Mouse (Mus musculus): ENCODE results near the gene Cyren. TPM values are rescaled to one million over a fixed set of nuclear protein-coding genes. Genes with fewer than 3 reads are reported as not detected.

Gene Cyren
- total RNA-seq, 1 experiment: 4.3 TPM

- in situ Hi-C loops (cut with MboI; ENCODE audit: low sequenced_read_pairs in 2 of 2, unreplicated experiment in 2 of 2): no loop called here
- no peak for DNase-seq (ENCODE audit: low read depth, low spot score)
- Histone ChIP-seq H3K9me3 (ENCODE audit: control insufficient read depth, insufficient read depth, low read depth, low read length) (no peaks in the 10 kb centered on the region), H3K27ac (ENCODE audit: insufficient read depth, low read depth, low read length, poor library complexity, severe bottlenecking) (no peak overlapping the region; the same call in 1 of the 2 replicates), H3K9ac (ENCODE audit: insufficient read depth, low read depth, low read length, poor library complexity, severe bottlenecking) (no peak overlapping the region; the same call in 1 of the 2 replicates), H3K36me3 (ENCODE audit: control insufficient read depth, insufficient read depth, low read length, poor library complexity, severe bottlenecking) (no peaks in the 10 kb centered on the region), H3K4me3 (ENCODE audit: insufficient read depth in 1 of 2, low read depth in 1 of 2, low read length in 2 of 2, poor library complexity in 1 of 2, severe bottlenecking in 1 of 2) (peak overlapping the region; percentile 42 to 52; a peak in 3 of 4 replicates), H3K4me1 (ENCODE audit: control insufficient read depth in 2 of 2, insufficient read depth in 2 of 2, low read length in 2 of 2, poor library complexity in 1 of 2) (peaks cover 6 to 10% of the 10 kb centered on the region in 2 experiments)
- no peak for TF ChIP-seq HCFC1 (IDR thresholded peaks at IDR 0.05; ENCODE audit: borderline replicate concordance, insufficient read depth, low read length)
- no peak for TF ChIP-seq CHD2 (IDR thresholded peaks at IDR 0.05; ENCODE audit: low read depth, low read length)
- no peak for TF ChIP-seq ZNF384 (IDR thresholded peaks at IDR 0.05; ENCODE audit: low read depth, low read length)
- no peak for TF ChIP-seq MAFK (IDR thresholded peaks at IDR 0.05; ENCODE audit: insufficient read depth, low read depth, low read length)
- TF ChIP-seq ZC3H11A (IDR thresholded peaks at IDR 0.05; ENCODE audit: borderline replicate concordance, low read depth, low read length): no peak
These were observed 42.8 kb upstream of the Cyren start for GRCm38 (mm10) chr6:34920631-34921030.

- no peaks in the 10 kb centered on the region for H3K9me3 ChIP-seq (ENCODE audit: control insufficient read depth, insufficient read depth, low read depth, low read length)
- no peak within 1 kb of the TSS; the same call in 1 of the 2 replicates for H3K27ac ChIP-seq (ENCODE audit: insufficient read depth, low read depth, low read length, poor library complexity, severe bottlenecking)
- TF ChIP-seq HCFC1 (IDR thresholded peaks at IDR 0.05; ENCODE audit: borderline replicate concordance, insufficient read depth, low read length) (no peak), CHD2 (IDR thresholded peaks at IDR 0.05; ENCODE audit: low read depth, low read length) (no peak), ZNF384 (IDR thresholded peaks at IDR 0.05; ENCODE audit: low read depth, low read length) (no peak), MAFK (IDR thresholded peaks at IDR 0.05; ENCODE audit: insufficient read depth, low read depth, low read length) (no peak), ZC3H11A (IDR thresholded peaks at IDR 0.05; ENCODE audit: borderline replicate concordance, low read depth, low read length) (no peak)
- in situ Hi-C loops (cut with MboI; ENCODE audit: low sequenced_read_pairs in 2 of 2, unreplicated experiment in 2 of 2): no loop called here
- H3K9ac ChIP-seq (ENCODE audit: insufficient read depth, low read depth, low read length, poor library complexity, severe bottlenecking): no peak within 1 kb of the TSS; the same call in 1 of the 2 replicates
- H3K4me3 ChIP-seq (ENCODE audit: insufficient read depth in 1 of 2, low read depth in 1 of 2, low read length in 2 of 2, poor library complexity in 1 of 2, severe bottlenecking in 1 of 2): peak within 1 kb of the TSS; percentile 42 to 52; a peak in 3 of 4 replicates
- H3K4me1 ChIP-seq (ENCODE audit: control insufficient read depth in 2 of 2, insufficient read depth in 2 of 2, low read length in 2 of 2, poor library complexity in 1 of 2): peaks cover 6 to 10% of the 10 kb centered on the region in 2 experiments
- no peak for DNase-seq (ENCODE audit: low read depth, low spot score)
- no peaks in the 10 kb centered on the region for H3K36me3 ChIP-seq (ENCODE audit: control insufficient read depth, insufficient read depth, low read length, poor library complexity, severe bottlenecking)
These were observed 42.1 kb upstream of the Cyren start, which contains the start of gene Stra8 for GRCm38 (mm10) chr6:34919956-34920355. Gene Stra8, plus strand, starts transcription at chr6:34920163.

GRCm38 (mm10) chr6:34919146-34919545 lies 41.3 kb upstream of the Cyren start:
- Histone ChIP-seq H3K36me3 (ENCODE audit: control insufficient read depth, insufficient read depth, low read length, poor library complexity, severe bottlenecking) (no peaks in the 10 kb centered on the region), H3K27ac (ENCODE audit: insufficient read depth, low read depth, low read length, poor library complexity, severe bottlenecking) (no peak overlapping the region), H3K9ac (ENCODE audit: insufficient read depth, low read depth, low read length, poor library complexity, severe bottlenecking) (no peak overlapping the region), H3K9me3 (ENCODE audit: control insufficient read depth, insufficient read depth, low read depth, low read length) (no peaks in the 10 kb centered on the region), H3K4me3 (ENCODE audit: insufficient read depth in 1 of 2, low read depth in 1 of 2, low read length in 2 of 2, poor library complexity in 1 of 2, severe bottlenecking in 1 of 2) (no peak overlapping the region), H3K4me1 (ENCODE audit: control insufficient read depth in 2 of 2, insufficient read depth in 2 of 2, low read length in 2 of 2, poor library complexity in 1 of 2) (peaks cover 6 to 10% of the 10 kb centered on the region in 2 experiments)
- DNase-seq (ENCODE audit: low read depth, low spot score): no peak
- TF ChIP-seq CHD2 (IDR thresholded peaks at IDR 0.05; ENCODE audit: low read depth, low read length): no peak
- no peak for TF ChIP-seq HCFC1 (IDR thresholded peaks at IDR 0.05; ENCODE audit: borderline replicate concordance, insufficient read depth, low read length)
- no peak for TF ChIP-seq ZC3H11A (IDR thresholded peaks at IDR 0.05; ENCODE audit: borderline replicate concordance, low read depth, low read length)
- no peak for TF ChIP-seq ZNF384 (IDR thresholded peaks at IDR 0.05; ENCODE audit: low read depth, low read length)
- TF ChIP-seq MAFK (IDR thresholded peaks at IDR 0.05; ENCODE audit: insufficient read depth, low read depth, low read length): no peak
- in situ Hi-C loops (cut with MboI; ENCODE audit: low sequenced_read_pairs in 2 of 2, unreplicated experiment in 2 of 2): no loop called here

- no peak overlapping the region for H3K9ac ChIP-seq (ENCODE audit: insufficient read depth, low read depth, low read length, poor library complexity, severe bottlenecking)
- in situ Hi-C loops (cut with MboI; ENCODE audit: low sequenced_read_pairs in 2 of 2, unreplicated experiment in 2 of 2): no loop called here
- TF ChIP-seq ZC3H11A (IDR thresholded peaks at IDR 0.05; ENCODE audit: borderline replicate concordance, low read depth, low read length) (no peak), ZNF384 (IDR thresholded peaks at IDR 0.05; ENCODE audit: low read depth, low read length) (no peak), MAFK (IDR thresholded peaks at IDR 0.05; ENCODE audit: insufficient read depth, low read depth, low read length) (peak; percentile 17; the same call in 1 of the 2 replicates), CHD2 (IDR thresholded peaks at IDR 0.05; ENCODE audit: low read depth, low read length) (no peak)
- no peak overlapping the region for H3K27ac ChIP-seq (ENCODE audit: insufficient read depth, low read depth, low read length, poor library complexity, severe bottlenecking)
- DNase-seq (ENCODE audit: low read depth, low spot score): no peak
- H3K4me1 ChIP-seq (ENCODE audit: control insufficient read depth in 2 of 2, insufficient read depth in 2 of 2, low read length in 2 of 2, poor library complexity in 1 of 2): peaks cover 1 to 3% of the 10 kb centered on the region in 2 experiments; a peak in 2 of 4 replicates
- no peaks in the 10 kb centered on the region for H3K36me3 ChIP-seq (ENCODE audit: control insufficient read depth, insufficient read depth, low read length, poor library complexity, severe bottlenecking)
- no peaks in the 10 kb centered on the region for H3K9me3 ChIP-seq (ENCODE audit: control insufficient read depth, insufficient read depth, low read depth, low read length)
- no peak overlapping the region for H3K4me3 ChIP-seq (ENCODE audit: insufficient read depth in 1 of 2, low read depth in 1 of 2, low read length in 2 of 2, poor library complexity in 1 of 2, severe bottlenecking in 1 of 2)
These were observed 36.6 kb upstream of the Cyren start for GRCm38 (mm10) chr6:34914462-34914861.

Data from ES-E14 (cell line).